Mouse (Mus musculus) embryonic fibroblast, embryonic 13.5 days (primary cell): ENCODE data around the gene Cops9.

Source experiments
- CTCF ChIP-seq: IDR thresholded peaks from 2 replicates; pipeline ENCODE4 v1.5.1; 2011; ENCODE audit warnings: mild to moderate bottlenecking, control low read depth, low read length, moderate library complexity, borderline replicate concordance; ENCODE audit not compliant: insufficient read depth
- POLR2A ChIP-seq: IDR thresholded peaks from 2 replicates; pipeline ENCODE4 v1.6.1; 2011; ENCODE audit warnings: low read depth, mild to moderate bottlenecking, control low read depth, low read length, moderate library complexity

- no peak for TF ChIP-seq POLR2A
- TF ChIP-seq CTCF: no peak
Measured at GRCm38 (mm10) chr1:92654676-92655075, 12.9 kb upstream of the Cops9 start.
